Mouse (Mus musculus): ENCODE results near the gene Gm12794.
"Not testable (repeated sequence)": the region's sequence is repeated elsewhere in the genome, so short reads cannot be mapped to it uniquely, and the experiment has no call there.

The Gm12794 gene

GRCm38 (mm10) chr4:101940107-101940506 is at the start of gene Gm12794:
Gm12794 (plus strand) TSS chr4:101940407.
- not testable (repeated sequence) for DNase-seq (ENCODE audit: extremely low spot score)

GRCm38 (mm10) chr4:101893656-101894420 is 46.4 kb upstream of the Gm12794 start, which contains the start of gene C130073F10Rik:
C130073F10Rik (minus strand) TSS chr4:101893789.
- no peak for DNase-seq (ENCODE audit: extremely low spot score)

DNA sequence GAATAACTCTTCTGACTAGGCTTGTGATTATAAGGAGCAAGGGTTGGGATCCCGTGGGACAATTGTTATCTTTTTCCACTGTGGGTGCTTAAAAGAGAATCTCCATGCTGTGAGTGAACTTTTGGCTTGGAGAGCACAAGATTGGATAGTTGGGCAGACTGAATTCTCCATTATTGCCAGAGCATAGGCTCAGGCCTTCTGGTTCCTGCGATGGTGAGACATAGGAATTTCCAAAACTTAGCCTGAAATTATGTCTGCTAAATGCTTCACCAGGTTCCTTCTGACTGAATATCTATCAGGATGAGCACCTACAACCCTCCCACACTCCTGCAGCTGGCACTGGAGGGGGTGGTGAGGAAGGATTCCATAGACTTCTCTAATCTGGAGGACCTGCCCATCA is 31.4 kb upstream of the Gm12794 start, which contains the start of gene Gm12800:
Gene Gm12800, plus strand, starts transcription at position 301 of the 400 bp plus-strand sequence.
- DNase-seq (ENCODE audit: extremely low spot score) = not testable (repeated sequence)

GRCm38 (mm10) chr4:101980949-101981348 is 40.7 kb downstream of the Gm12794 start, which contains the start of gene Gm12790:
Gm12790 (minus strand) TSS chr4:101981049.
- not testable (repeated sequence) for DNase-seq (ENCODE audit: extremely low spot score)

DNA sequence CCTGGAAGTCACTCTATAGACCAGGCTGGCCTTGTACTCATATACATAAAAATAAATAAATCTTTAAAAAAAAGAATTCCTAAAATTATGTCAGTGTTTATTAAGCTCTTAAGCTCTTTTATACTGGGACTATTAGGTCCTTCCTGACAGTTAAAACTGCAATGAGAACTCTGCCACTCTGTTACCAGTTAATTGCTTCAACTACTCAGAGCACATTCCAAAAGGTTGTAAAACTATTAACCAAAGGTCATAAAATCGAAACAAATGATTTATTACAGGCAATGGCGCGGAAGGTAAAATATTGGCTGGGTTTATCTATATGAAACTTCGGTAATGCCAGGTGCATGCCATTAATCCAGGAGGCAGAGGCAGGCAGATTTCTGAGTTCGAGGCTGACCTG is 45.5 kb downstream of the Gm12794 start:
- DNase-seq (ENCODE audit: extremely low spot score) = no peak

DNA sequence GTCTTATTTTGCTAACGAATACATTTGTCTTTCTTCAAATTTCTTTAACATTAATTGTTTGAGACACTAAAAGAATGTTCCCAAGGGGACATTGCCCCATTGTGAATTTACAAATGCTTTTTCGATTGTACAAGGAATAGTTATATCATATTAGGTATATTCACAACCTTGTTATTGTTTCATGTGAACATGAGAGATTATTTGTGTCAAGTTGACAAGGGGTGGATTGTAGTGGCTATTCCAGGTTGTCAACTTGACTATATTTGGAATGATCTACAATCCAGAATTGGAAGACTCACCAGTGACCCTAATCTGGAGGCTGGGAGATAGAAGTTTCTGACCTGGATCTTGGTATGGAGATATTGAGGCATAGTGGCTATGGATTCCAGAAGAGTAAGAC is 46.1 kb downstream of the Gm12794 start, which contains the start of gene Gm12789:
Gene Gm12789, plus strand, starts transcription at position 301 of the 400 bp plus-strand sequence.
- DNase-seq (ENCODE audit: extremely low spot score) = not testable (repeated sequence)

Data from embryo, embryonic 9.5 days (tissue).